Mouse (Mus musculus): ENCODE data around the gene Ghrh.

The Ghrh gene

DNA sequence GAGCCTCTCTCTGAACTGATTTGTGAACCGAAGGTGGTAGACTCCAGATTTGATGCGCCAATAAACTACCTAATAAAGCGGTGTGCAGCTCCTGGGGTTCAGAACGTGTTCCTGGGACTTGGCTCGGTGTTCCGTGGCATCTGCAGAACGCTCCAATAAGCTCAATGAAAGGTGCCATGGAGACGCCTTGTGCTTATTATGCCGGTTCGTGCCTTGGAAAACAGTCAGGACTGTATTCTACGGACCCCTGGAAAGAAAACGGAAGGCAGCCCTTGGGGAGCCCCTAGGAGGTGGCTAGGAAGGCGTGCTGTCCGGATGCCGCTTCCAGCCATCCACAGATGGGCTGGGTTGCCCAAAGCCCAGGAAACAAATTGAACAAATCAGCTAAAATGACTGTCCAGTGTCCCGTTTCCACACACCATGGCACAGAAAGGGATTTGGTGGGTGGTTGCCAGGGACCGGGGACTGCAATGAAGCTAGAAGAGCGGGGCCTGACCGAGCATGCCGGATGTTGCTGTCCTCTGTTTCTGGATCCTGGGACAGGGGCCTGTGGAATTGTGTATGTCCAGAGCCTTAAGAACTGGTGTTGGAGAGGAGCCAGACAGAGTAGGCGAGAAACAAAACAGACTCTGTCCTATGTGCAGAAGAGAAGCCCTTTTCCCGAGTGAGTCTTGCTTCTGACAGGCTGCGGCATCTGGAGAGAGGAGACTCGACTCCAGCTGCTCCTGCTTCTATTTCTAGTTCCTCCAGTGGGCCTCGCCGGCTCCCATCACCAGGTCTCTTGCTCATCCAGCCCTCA lies at the start of gene Ghrh:
Gene Ghrh (minus strand): TSS at position 146 of the 799 bp plus-strand sequence.
- 29% methylated on average over 26 of the region's 26 CpGs for WGBS

DNA sequence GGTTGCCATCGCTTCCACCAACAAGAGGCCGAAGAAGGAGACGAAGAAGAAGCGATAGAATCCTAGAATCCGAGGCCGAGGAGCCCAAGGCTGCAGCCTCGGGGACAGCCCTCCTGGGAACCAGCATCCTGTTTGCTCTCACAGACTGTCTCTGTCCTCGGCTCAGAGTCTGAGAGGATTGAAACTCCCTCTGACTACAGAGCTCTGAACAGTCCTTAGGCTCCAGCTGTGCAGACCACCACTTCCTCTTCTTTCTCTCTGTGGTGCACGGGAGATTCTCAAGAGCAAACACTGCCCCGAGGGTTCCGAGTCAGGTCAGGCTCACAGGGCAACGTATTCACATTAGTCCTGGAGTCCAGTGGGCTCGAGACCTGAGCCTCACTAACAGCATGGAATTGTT lies 48.7 kb upstream of the Ghrh start:
- 60% methylated on average over 13 of the region's 13 CpGs for WGBS

DNA sequence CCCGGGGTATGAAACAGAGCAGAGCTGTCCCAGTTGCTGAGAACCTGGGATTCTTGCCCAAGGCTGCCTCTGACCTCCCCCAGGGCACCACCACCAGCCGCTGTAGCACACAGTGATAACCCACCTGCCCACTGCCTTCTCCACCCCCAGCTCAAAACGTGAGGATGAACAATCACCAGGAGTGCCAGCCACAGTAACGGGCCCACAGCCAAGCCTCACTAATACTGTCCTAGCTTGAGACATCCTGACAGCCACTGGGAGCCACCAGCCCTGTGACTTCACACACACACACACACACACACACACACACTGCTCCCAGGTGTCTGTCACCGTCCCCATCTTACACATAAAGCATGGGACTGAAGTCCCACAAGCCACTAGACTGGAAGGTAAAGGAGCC lies 48.1 kb upstream of the Ghrh start:
- WGBS: 43% methylated on average over 5 of the region's 5 CpGs

DNA sequence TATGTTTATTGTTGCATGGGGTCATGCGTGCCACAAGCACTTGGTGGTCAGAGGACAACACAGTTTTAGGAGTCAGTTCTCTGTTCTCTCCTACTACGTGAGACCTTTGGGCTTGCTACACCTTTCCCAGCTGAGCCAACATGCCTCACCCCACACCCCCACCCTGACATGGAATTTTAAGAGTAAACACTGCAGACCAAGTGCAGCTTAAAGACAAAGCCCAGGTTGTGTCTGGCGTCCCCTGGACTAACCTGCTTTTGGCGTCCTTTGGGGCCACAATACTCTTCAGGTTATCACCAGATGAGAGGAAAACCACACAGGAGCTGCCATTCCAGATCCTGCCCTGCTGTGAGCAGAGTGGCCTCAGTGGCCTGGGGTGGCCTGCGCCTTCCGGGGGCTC lies 47.6 kb upstream of the Ghrh start:
- 71% methylated on average over 6 of the region's 6 CpGs for WGBS

DNA sequence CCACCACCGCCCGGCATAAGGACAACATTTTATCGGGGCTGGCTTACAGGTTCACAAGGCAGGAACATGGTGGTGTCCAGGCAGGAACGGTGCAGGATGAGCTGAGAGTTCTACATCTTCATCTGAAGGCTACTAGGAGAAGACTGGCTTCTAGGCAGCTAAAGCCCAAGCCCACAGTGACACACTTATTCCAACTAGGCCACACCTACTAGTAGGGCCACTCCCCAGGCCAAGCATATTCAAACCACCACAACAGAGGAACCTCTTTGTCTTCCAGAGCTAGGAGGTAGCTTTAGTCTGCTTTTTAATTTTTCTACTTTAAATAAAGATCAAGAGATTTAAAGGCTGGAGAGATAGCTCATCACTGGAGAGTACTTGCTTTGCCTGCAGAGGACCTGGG lies 46.2 kb upstream of the Ghrh start:
- WGBS: 98% methylated on average over 4 of the region's 4 CpGs

DNA sequence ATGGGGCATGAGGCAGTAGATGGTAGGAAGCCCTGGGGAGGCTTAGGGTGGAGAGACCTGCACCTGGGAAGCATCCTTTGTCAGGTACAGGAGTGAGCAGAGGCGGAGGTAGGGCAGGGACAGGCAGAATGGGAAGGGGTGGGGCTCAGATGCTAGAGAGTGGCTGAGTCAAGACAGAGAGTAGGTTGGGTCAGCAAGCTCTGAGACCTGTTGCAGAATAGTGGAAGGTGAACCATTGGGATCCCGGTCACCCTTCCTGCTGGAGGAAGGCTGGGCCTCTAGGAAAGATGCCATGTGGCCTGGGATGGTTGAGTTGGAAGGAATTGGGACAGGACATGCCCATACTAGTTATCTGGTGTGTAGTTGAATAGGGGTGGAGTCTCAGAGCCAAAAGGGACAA lies 45.0 kb upstream of the Ghrh start:
- WGBS: 97% methylated on average over 2 of the region's 2 CpGs

DNA sequence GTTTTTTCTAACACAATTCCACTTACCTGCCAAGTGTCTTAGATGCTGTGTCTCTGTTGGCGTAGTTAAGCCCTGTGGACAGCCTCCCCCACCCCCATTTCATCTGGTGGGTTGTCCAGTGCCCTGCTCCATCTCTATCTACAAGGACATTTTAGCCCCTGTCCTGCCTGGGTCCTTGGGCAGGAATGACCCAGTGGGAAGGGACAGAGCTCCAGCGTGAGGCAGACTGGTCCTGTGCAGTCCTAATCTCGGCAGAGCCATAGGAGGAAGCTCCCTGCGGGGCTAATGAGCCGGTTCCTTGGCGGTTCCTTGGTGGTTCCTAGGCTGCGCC lies 42.2 kb upstream of the Ghrh start:
- 89% methylated on average over 7 of the region's 7 CpGs for WGBS

DNA sequence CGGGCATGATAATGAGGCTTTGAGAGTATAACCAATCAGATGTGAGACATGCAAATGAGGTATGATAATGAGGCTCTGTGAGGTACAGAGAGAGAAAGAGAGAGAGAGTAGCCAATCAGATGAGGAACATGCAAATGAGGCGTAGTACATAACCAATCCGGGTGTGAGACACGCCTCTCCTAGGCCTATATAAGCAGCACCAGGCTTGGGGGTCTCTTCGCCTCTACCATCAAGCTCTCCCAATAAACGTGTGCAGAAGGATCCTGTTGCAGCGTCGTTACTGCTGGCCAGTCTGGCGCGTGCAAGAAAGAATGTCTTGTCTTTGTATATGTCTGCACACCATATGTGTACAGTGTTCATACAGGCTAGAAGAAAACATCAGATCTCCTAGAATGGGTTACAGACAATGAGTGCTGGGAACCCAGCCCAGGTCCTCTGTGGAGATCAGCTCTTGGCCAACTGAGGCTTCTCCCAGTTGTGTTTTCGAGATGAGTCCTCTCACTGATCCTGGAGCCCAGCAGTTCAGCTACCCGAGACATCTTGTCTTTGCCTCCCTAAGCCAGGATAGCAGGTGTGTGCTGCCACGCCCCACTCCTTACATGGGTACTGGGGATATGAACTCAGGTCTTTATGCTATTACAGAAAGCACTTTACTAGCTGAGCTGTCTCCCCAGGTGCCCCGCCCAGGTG lies 41.7 kb upstream of the Ghrh start:
- 87% methylated on average over 14 of the region's 14 CpGs for WGBS

DNA sequence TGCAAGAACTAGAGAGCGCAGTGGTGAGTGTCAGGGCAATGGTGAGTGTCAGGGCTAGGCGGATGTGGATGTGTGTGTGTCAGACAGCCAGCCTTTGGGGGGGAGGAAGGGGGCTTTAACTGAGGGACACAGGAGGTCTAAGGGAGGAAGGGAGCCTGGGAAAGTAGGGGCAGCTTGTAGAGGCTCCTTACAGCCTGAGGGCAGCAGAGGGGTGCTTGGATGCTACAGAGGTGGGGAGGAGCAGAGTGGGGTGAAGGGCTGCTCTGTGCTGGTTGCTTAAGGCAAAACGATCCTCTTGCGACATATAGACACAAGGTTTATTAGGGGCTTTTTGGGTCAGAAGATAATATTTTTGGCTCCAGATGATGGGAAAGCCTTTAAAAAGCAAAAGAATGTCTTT lies 37.5 kb upstream of the Ghrh start:
- 70% methylated on average over 4 of the region's 4 CpGs for WGBS

DNA sequence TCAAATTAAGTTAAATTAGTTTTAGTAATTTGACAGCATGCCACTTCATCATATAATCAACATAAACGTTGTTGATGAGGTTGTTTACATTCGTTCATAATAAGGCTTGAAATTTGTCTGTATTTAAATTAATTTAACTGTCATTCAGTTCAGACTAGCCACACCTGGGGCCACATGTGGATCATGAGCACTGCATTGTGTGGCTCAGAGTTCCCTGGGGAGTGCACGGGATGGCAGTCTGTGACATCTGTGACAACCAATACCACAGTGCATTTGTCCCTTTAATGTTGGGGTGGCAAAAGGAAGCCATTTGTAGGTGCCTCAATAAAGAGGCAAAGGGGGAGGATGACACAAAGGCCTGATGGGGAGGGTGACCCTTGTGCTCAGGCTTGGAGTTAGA lies 29.7 kb upstream of the Ghrh start:
- whole genome bisulfite sequencing: 60% methylated on average over 3 of the region's 3 CpGs

DNA sequence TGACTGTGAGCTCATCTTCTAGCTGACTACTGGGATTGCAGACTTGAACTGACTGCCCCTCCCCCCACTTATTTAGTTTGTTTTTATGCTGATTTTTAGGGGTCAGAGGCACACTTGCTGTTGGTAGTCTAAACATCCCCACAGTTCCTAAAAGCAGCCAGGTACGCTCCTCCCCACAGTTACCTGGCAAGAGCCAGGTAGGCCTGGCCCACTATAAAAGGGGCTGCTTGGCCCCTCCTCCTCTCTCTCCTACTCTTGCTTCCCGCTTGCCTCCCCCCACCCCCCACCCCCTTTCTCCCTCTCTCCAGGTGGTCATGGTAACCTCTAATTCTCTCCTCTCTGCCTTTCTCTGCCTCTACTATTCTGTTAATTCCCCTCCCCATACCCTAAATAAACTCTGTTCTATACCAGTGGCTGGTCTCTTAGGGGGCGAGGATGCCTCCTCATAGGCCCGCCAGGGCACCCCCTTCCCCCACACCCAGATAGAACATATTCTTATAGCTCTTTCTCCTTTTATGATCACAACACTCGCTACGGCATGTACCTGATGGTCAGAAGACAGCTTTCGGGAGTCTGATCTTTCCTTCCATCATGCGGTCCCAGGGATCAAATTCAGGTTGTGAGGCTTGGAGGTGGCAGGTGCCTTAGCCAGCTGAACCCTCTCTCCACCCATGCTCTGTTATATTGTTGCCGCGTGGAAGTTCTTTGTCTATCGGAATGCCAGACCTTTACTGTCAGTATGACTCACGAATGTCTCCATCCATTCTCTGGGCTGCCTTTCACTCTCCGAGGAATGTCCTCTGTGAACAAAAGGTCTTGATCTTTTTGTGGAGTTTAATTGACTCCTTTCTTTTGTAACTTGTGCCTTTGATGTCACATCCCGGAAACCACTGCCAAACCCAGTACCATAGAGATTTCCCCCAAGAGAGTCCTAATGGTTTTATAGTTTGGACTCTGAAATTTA lies 28.8 kb upstream of the Ghrh start:
- WGBS: 50% methylated on average over 14 of the region's 14 CpGs

DNA sequence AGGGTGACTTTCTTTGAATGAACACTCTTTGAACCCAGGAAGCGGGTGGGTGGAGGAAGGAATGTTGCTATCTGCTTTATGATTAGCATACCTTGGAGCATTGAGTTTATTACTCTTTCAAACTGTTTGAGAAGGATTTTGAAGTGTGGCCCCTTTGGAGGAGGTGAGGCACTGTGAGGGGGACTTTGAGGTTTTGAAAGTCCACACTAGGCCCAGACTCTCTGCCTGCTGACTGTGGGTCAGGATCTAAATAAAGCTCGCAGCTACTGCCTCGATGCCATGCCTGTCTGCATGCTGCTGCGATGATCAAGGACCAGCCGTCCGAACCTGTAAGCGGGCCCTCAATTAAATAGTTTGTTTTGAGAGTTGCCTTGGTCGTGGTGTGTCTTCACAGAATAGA lies 27.7 kb upstream of the Ghrh start:
- 65% methylated on average over 8 of the region's 8 CpGs for WGBS

DNA sequence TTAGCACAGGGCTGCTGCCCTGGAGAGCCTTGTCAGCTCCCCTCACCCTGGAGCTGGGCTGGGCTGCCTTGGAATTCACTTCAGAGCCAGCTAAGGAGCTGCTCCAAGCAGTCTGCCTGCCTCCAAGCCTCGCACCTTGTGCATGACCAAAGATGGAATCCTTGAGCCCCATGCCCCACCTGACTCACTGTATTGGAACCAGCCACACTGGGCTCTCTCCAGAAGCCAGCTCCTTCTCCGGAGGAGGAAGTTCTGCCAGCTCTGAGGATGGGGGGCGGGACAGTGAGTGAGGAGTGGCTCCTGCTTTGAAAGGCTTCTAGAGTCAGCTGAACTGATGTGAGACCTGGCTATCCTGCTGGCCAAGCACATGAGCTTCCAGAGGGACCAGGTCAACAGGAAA lies 26.4 kb upstream of the Ghrh start:
- 45% methylated on average over 3 of the region's 3 CpGs for WGBS

DNA sequence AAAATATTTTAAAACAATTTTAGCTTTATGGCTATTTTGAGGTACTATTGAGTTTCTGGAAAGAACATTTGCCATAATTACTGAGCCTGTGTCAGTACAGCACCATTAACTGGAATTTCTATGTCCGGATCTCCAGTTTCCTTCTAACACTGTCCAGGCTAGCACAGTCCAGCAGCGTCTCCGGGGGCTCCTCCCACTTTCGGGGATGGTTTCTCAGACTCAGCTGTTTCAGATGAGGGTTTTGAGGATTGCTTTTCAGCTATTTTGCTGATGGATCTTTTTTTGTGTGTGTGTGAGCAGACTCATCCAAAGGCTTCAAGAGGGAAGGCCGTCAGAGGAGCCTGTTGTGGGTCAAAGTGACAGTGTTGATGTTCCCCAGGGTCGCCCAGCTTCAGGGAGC lies 24.4 kb upstream of the Ghrh start:
- 65% methylated on average over 6 of the region's 6 CpGs for WGBS

DNA sequence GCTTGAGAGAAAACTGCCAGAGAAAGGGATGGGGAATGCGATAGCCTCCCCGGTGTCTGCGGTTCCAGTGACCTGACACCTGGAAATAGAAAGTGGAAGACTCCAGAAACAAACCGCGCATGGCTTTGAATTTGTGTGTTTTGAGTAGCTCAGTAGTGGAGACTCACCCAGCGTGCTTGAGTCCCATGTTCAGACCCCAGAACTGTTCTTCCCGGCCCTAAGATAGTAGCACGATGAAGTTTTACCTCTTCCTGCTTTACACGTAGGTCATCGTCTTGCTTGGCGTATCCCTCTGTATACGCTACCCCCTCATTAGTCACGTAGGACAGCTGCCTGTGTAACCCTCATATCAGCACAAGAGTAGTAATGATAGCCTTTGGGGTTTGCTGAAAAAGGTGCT lies 20.7 kb upstream of the Ghrh start:
- WGBS: 3% methylated on average over 13 of the region's 13 CpGs

DNA sequence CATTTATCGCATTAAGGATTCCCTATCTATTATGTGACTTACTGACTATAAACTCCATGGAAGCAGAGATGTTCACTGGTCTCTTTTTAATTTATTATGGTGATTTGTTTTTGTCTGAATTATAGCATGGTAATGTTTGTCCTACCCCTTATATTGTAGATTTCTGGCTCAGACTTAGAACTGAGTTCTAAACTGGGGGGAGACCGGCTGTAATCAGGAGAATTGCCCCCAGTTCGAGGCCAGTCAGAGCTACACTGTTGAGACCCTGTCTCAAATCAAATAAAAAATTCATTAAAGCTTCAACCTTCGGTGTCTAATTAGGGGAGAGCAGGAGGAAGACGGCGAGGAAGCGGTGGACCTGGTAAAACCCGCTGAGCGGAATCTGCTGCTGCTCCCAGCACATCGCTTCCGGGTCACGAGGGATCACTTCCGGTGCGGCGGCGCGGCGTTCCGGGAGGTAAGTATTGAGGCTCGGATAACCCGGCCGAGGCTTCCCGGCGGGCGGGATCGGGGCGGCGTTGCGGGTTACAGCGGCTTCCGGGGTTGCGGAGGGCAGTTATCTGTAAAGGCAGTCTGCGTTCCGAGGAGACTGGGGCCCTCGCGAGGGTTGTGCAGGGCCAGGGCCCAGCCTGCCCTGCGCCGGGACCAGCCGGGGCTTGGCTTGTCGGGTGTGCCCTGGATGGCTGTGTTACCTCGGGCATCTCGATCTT lies 20.0 kb upstream of the Ghrh start, which contains the start of gene Manbal:
Gene Manbal (plus strand): TSS at position 411 of the 710 bp plus-strand sequence.
- 3% methylated on average over 42 of the region's 42 CpGs for WGBS

DNA sequence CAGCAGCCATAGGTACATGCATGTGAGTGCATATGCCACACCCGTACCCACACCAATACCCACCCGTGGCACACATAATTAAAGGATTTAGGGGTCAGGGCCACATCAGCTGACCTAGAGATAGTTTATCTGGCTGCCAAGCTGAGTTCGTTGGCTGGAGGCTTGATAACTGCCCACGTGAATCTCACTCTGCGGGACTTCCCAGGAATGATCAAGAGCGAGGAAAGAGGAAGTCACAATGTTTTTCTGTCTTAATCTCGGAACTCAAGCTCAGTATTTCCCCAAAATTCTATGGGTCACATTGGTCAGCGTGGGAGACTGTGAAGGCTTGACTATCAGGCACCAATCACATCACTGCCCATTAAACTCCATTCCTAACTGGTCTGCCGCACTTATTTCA lies 19.5 kb upstream of the Ghrh start:
- WGBS: 79% methylated on average over 9 of the region's 9 CpGs

DNA sequence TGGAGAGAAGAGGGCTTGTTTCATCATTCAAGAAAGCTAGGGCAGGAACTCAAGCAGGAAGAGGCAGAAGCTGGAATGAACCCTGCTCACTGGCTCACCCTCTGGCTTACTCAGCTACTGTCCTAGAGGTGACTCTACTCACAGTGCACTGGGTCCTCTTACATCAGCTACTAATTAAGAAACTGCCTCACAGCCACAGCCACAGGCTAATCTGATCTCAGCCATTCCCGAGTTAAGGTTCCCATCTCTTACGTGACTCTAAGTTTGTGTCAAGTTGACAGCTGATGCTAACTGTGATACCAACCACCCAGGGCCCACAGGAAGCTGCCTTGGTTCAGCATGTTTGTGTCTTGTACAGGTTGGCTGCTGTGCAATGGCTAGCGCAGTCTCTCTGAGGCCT lies 15.7 kb upstream of the Ghrh start:
- 90% methylated on average over 3 of the region's 3 CpGs for WGBS

DNA sequence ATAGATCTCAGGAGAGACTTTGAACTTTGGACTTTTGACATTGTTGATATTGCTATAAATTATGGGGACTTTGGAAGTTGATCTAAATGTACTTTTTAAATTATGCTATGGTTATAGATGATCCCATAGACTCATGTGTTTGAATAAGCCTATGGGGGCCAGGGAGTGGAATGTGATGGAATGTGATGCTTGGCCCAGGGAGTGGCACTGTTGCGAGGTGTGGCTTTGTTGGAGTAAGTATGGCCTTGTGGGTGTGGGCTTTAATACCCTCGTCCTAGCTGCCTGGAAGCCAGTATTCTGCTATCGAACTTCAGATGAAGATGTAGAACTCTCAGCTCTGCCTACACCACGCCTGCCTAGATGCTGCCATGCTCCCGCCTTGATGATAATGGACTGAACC lies 12.7 kb upstream of the Ghrh start:
- WGBS: 93% methylated on average over 5 of the region's 5 CpGs

DNA sequence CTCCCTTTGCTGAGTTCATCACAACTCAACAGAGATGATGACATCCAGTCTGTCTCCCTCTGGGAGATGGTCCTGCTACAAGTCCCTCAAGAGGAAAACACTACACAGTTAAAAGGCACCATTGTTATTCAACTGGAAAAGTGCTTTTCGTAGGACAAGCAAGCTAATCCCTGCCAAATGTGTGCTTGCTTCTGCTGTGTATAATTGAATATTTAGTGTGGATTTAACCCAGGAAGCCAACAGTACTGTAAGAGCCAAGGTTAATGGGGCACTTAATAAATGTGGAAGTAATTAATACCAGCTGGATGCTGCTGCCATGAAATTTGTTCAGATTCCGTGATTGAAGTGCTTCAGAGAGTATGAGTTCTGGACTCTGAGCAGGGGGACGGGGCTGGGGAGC lies 6.8 kb upstream of the Ghrh start:
- 68% methylated on average over 3 of the region's 3 CpGs for WGBS

DNA sequence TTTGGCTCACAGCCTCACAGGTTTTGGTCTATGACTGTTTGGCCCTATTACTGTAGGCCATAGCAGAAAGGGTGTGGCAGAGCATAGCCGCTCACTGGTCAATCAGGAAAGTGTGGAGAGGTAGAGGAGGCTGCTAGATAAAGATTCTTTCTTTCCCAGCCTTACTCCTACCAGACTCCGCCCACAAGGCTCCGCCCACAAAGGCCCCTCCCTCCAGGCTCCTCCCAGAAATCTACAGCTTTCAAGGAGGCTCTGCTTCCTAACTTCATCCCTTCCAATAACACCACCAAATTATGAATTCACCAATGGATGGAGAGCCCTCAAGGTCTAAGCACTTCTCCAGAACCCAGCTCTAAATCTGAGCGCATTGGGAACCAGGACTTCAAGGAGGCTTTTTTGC lies 5.9 kb upstream of the Ghrh start:
- 85% methylated on average over 4 of the region's 4 CpGs for WGBS
